Mouse (Mus musculus): ENCODE data around the gene Myo19.

DNA sequence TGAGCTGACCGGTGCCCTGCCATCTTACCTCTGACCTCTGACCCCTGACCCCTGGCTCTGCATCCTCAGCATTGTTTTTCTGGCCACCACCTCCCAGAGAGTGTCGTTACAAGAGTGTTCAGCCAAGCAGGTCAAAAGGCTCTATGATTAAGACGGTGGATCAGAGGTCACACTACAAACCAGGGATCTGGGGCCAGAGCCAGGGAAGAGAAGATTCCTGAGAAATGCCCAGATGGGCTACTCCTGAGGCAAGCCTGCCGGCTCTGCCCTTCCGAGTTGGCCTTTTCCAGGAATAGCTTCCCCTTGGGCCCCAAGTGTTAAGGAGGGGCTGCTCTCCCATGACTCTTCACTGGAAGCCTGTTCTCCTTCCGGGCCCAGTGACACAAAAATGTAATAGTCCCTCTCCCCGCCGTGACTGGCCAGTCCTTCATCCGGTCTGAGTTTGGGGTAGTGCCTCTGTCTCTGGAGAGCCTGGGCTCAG, 79.8 kb downstream of the Myo19 start:
- TF ChIP-seq CTCF (IDR thresholded peaks at IDR 0.05; ENCODE audit: low read depth): no peak
- no peak for TF ChIP-seq EP300 (IDR thresholded peaks at IDR 0.05; ENCODE audit: low read depth)
